Mouse (Mus musculus) cerebellum, postnatal 36 days (tissue): ENCODE data around the gene Etv3.
"Not testable (repeated sequence)": the region's sequence is repeated elsewhere in the genome, so short reads cannot be mapped to it uniquely, and the experiment has no call there.

Experiments
- DNase-seq, 2 experiments: peaks; one replicate each; pipeline ENCODE4 v3.0.0; 2021 to 2022; ENCODE audit warnings: mixed read lengths in 2 of 2

Gene Etv3

GRCm38 (mm10) chr3:87521126-87521525, 4.1 kb upstream of the Etv3 start:
- DNase-seq: no peak

- DNase-seq: no peak
Observed at GRCm38 (mm10) chr3:87521833-87522232, 3.4 kb upstream of the Etv3 start.

GRCm38 (mm10) chr3:87523701-87524100, 1.5 kb upstream of the Etv3 start:
- DNase-seq: no peak

- peak in 1 of 2 experiments; percentile 18 for DNase-seq
Observed at GRCm38 (mm10) chr3:87525837-87526570, 797 bp downstream of the Etv3 start.

- no peak for DNase-seq
Observed at GRCm38 (mm10) chr3:87527139-87527538, 1.9 kb downstream of the Etv3 start.

GRCm38 (mm10) chr3:87528021-87528420, 2.8 kb downstream of the Etv3 start:
- no peak for DNase-seq

- DNase-seq: no peak
Observed at GRCm38 (mm10) chr3:87528841-87529240, 3.6 kb downstream of the Etv3 start.

GRCm38 (mm10) chr3:87529568-87529967, 4.4 kb downstream of the Etv3 start:
- no peak for DNase-seq

GRCm38 (mm10) chr3:87530234-87530633, 5.0 kb downstream of the Etv3 start:
- DNase-seq: no peak

- DNase-seq: no peak
Observed at GRCm38 (mm10) chr3:87533667-87534378, 8.6 kb downstream of the Etv3 start.

GRCm38 (mm10) chr3:87538034-87538433, 12.8 kb downstream of the Etv3 start:
- peak in 1 of 2 experiments; percentile 29 for DNase-seq

- DNase-seq: no peak
Observed at GRCm38 (mm10) chr3:87540028-87540675, 14.9 kb downstream of the Etv3 start.

- DNase-seq: peak in 1 of 2 experiments; percentile 24
Observed at GRCm38 (mm10) chr3:87540714-87541113, 15.5 kb downstream of the Etv3 start.

- DNase-seq: no peak
Observed at GRCm38 (mm10) chr3:87542481-87543215, 17.4 kb downstream of the Etv3 start.

- DNase-seq: no peak
Observed at GRCm38 (mm10) chr3:87545554-87545953, 20.3 kb downstream of the Etv3 start.

GRCm38 (mm10) chr3:87546291-87546721, 21.1 kb downstream of the Etv3 start:
- no peak for DNase-seq

GRCm38 (mm10) chr3:87549908-87550307, 24.7 kb downstream of the Etv3 start:
- DNase-seq: no peak

- no peak for DNase-seq
Observed at GRCm38 (mm10) chr3:87552327-87552726, 27.1 kb downstream of the Etv3 start.

GRCm38 (mm10) chr3:87553196-87553935, 28.2 kb downstream of the Etv3 start:
- no peak for DNase-seq

GRCm38 (mm10) chr3:87554859-87555258, 29.7 kb downstream of the Etv3 start:
- DNase-seq: not testable (repeated sequence)

GRCm38 (mm10) chr3:87556109-87556531, 30.9 kb downstream of the Etv3 start:
- DNase-seq: no peak

GRCm38 (mm10) chr3:87556668-87557278, 31.6 kb downstream of the Etv3 start:
- no peak for DNase-seq
